Mouse (Mus musculus) urinary bladder, adult 18-20 months (tissue): ENCODE data around the gene Slc35f3.

ENCODE experiments used
- DNase-seq, 2 experiments: peaks; one replicate each; pipeline ENCODE4 v3.0.0; 2022; ENCODE audit warnings: low spot score in 2 of 2, mixed read lengths in 2 of 2

Slc35f3 gene

GRCm38 (mm10) chr8:126298296-126299093 is at the start of gene Slc35f3:
Gene Slc35f3, plus strand, starts transcription at chr8:126298558.
- DNase-seq: peak in 1 of 2 experiments; percentile 9

- no peak for DNase-seq
These were observed 47.9 kb upstream of the Slc35f3 start for GRCm38 (mm10) chr8:126250486-126250885.

- DNase-seq: no peak
These were observed 41.6 kb upstream of the Slc35f3 start for GRCm38 (mm10) chr8:126256585-126257391.

- DNase-seq: no peak
These were observed 41.0 kb upstream of the Slc35f3 start for GRCm38 (mm10) chr8:126257392-126257681.

GRCm38 (mm10) chr8:126258175-126258781 is 40.1 kb upstream of the Slc35f3 start:
- DNase-seq: peak; percentile 25 to 51

- no peak for DNase-seq
These were observed 33.2 kb upstream of the Slc35f3 start for GRCm38 (mm10) chr8:126265186-126265585.

- DNase-seq: no peak
These were observed 31.2 kb upstream of the Slc35f3 start for GRCm38 (mm10) chr8:126267118-126267517.

- no peak for DNase-seq
These were observed 28.6 kb upstream of the Slc35f3 start for GRCm38 (mm10) chr8:126269733-126270132.

- no peak for DNase-seq
These were observed 25.9 kb upstream of the Slc35f3 start for GRCm38 (mm10) chr8:126272445-126272844.

- DNase-seq: no peak
These were observed 25.3 kb upstream of the Slc35f3 start for GRCm38 (mm10) chr8:126273066-126273465.

GRCm38 (mm10) chr8:126274866-126275360 is 23.4 kb upstream of the Slc35f3 start:
- DNase-seq: no peak

GRCm38 (mm10) chr8:126275886-126276285 is 22.5 kb upstream of the Slc35f3 start:
- DNase-seq: no peak

- no peak for DNase-seq
These were observed 6.4 kb upstream of the Slc35f3 start for GRCm38 (mm10) chr8:126291951-126292350.

- peak in 1 of 2 experiments; percentile 6 for DNase-seq
These were observed 993 bp upstream of the Slc35f3 start for GRCm38 (mm10) chr8:126297284-126297845.

- DNase-seq: no peak
These were observed 975 bp downstream of the Slc35f3 start for GRCm38 (mm10) chr8:126299333-126299732.

- DNase-seq: no peak
These were observed 2.0 kb downstream of the Slc35f3 start for GRCm38 (mm10) chr8:126300350-126300749.

GRCm38 (mm10) chr8:126301580-126301979 is 3.2 kb downstream of the Slc35f3 start:
- no peak for DNase-seq

- no peak for DNase-seq
These were observed 8.8 kb downstream of the Slc35f3 start for GRCm38 (mm10) chr8:126307164-126307563.

GRCm38 (mm10) chr8:126309015-126309414 is 10.7 kb downstream of the Slc35f3 start:
- DNase-seq: no peak

- DNase-seq: no peak
These were observed 26.6 kb downstream of the Slc35f3 start for GRCm38 (mm10) chr8:126324931-126325330.

GRCm38 (mm10) chr8:126326136-126326535 is 27.8 kb downstream of the Slc35f3 start:
- DNase-seq: no peak

- DNase-seq: no peak
These were observed 28.4 kb downstream of the Slc35f3 start for GRCm38 (mm10) chr8:126326731-126327130.
